Mouse (Mus musculus) T-helper 17 cell (primary cell): Measurements from ENCODE around the gene Rps19bp1.

Experiments used
- in situ Hi-C, 2 experiments: fragments of 300-600 bp; cut with MboI, MseI; formaldehyde crosslinking; loops; 1 replicate in 1 of 2; 2 replicates in 1 of 2; pipeline ENCODE4 v1.15.1; 2025; ENCODE audit warnings: high pct_unique_total_duplicates in 2 of 2

Rps19bp1 gene

GRCm38 (mm10) chr15:80223751-80224150 is 40.4 kb downstream of the Rps19bp1 start:
- in situ Hi-C loops, result loop anchor here in 1 of 2 experiments (5.0 kb wide), 2 partner anchors 94 to 106 kb away; no protein-coding TSS in a partner anchor

DNA sequence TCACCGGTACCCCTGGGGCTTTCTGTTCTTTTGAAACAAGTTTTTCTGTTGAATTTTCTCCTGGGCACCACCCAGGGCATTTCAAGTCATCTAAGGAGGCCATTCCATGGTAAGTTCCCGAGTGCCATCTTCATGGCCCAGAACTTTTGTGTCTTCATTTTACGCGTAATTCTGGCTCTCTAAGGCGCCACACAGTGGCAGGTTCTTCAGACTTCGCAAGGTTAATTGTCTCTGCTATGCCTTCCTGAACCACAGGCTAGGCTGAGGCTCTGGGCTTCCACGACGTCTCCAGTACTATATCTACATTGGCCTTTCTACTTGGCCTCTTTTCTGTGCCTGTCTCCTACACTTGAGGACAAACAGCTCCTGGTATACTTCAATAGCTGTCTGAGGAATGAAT is 43.1 kb downstream of the Rps19bp1 start:
- in situ Hi-C loops, result loop anchor here in 1 of 2 experiments (5.0 kb wide), 2 partner anchors 96 to 104 kb away; no protein-coding TSS in a partner anchor

DNA sequence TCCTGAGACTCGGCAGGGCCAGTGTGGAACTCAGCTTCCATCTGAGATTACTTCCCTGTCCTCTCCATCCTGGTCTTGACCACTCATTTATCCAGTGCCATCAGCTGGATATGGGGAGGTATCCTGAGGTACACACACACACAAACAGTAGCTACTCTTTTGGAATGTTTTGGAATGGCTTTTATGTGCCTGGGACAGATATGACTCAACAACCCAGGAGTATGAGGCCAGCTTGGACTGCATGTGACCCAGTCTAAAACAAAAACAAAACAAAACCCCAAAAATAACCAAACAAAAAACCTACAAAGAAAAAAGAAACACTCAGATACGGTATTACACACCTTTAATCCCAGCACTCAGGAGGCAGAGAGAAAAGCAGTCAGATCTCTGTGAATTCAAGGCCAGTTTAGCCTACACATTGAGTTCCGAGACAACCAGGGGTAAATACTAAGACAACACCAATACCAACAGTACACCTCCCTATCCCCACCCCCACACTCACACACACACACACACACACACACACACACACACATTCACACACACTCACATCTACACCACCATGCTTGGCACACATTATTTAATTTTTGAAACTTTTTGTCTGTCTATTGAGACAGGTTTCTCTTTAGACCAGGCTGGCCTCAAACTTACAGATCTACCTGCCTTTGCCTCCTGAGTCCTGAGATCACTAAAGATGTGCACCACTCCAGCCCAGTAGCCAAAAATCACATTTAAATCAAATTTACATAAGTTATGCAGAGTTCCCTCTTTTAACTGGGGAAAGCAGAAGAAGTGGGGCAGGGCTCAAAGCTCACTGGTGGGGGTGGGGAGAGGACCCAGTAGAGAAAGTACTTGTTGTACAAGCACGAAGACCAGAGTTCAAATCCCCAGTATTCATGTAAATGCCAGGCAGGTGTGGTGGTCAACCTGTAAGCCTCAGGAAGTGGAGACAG is 44.1 kb downstream of the Rps19bp1 start:
- in situ Hi-C loops, result loop anchor here (5.0 kb wide), 3 partner anchors 47 to 103 kb away; no protein-coding TSS in a partner anchor

DNA sequence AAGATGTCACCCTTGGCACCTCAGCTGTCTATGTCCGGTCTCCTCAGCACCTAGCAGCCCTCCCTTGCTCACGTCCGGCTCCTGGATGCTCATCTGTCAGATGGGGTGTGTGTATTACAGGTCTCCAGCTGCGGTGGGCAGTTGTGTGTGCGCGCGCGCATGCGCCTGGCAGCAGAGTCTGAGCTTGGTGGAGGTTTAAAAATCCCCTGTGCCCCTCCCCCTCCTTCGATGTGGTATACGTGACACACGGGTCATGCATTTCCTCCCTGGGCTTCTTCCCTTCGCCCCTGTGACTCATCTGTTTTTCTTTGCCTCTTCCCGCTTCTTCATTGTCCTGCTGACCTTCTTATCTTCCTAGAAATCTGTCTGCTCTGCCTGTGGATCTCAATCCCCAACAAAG is 44.9 kb downstream of the Rps19bp1 start:
- in situ Hi-C loops, result loop anchor here in 1 of 2 experiments (5.0 kb wide), 1 partner anchor 48 kb away; no protein-coding TSS in a partner anchor

DNA sequence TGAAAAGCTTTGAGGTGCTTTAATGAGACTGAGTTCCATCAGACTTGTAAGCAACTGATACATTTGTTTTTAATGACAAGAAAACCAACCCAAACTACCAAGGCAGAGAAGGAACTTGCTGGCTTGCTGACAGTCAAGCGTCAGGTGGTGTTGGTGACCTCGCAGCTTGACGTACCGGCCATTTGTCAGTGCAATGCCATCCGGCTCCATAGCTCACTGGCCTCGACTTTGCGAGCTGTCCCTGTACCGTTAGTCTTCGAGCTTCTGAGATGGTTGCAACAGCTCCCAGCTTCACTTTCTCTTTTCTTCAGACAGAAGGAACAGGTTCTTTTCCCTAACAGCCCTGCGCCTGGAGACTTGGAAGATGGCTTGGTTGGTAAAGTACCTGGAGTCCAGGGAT is 46.6 kb downstream of the Rps19bp1 start:
- in situ Hi-C loops, result loop anchor here in 1 of 2 experiments (5.0 kb wide), 1 partner anchor 50 kb away; no protein-coding TSS in a partner anchor

DNA sequence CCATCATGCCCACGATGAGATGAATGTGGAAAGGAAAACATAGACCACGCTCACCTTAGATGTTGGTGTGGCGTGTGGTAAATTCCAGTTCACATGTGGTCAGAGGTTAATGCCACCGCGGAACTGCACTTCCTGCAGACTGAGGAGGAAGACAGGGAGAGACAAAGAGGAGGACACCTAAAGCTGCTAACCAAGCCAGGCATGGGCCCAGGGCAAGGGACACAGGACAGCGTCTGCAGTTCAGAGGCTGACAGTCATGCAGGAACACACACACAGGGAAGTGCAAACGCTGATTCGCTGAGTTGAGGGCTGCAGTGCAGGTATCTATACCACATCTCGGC is 47.7 kb downstream of the Rps19bp1 start:
- in situ Hi-C loops, result loop anchor here in 1 of 2 experiments (5.0 kb wide), 1 partner anchor 51 kb away; no protein-coding TSS in a partner anchor

GRCm38 (mm10) chr15:80215716-80216479 is 48.2 kb downstream of the Rps19bp1 start:
- in situ Hi-C loops, result loop anchor here in 1 of 2 experiments (5.0 kb wide), 1 partner anchor 51 kb away; no protein-coding TSS in a partner anchor

- in situ Hi-C loops, result no loop called here
Observed at GRCm38 (mm10) chr15:80213688-80214087, 50.4 kb downstream of the Rps19bp1 start.
